Mouse (Mus musculus) liver, embryonic 15.5 days (tissue): Measurements from ENCODE around the gene Vmn1r229. TPM values are rescaled to one million over a fixed set of nuclear protein-coding genes. Genes with fewer than 3 reads are reported as not detected.

Source experiments
- ATAC-seq: fragments of 200-750 bp; cut with Nextera tagmentation; 2 replicates; pipeline ENCODE4 v1.8.0; 2017; ENCODE audit warnings: moderate number of reproducible peaks, mild to moderate bottlenecking, moderate library complexity; ENCODE audit not compliant: insufficient read depth
- H3K27ac ChIP-seq: fragments of 300-500 bp; sonication (generic); replicated peaks from 2 replicates; pipeline ENCODE4 v1.5.1; 2015; ENCODE audit warnings: mild to moderate bottlenecking, inconsistent platforms
- H3K27me3 ChIP-seq: fragments of 300-500 bp; sonication (generic); 2 replicates; pipeline ENCODE4 v1.6.1; 2015; ENCODE audit warnings: mild to moderate bottlenecking, inconsistent platforms
- H3K36me3 ChIP-seq: fragments of 300-500 bp; sonication (generic); replicated peaks from 2 replicates; pipeline ENCODE4 v1.6.1; 2015; ENCODE audit warnings: moderate library complexity, mild to moderate bottlenecking, inconsistent platforms
- H3K4me1 ChIP-seq: fragments of 300-500 bp; sonication (generic); replicated peaks from 2 replicates; pipeline ENCODE4 v1.6.1; 2015; ENCODE audit warnings: inconsistent platforms
- H3K4me2 ChIP-seq: fragments of 300-500 bp; sonication (generic); 2 replicates; pipeline ENCODE4 v1.6.1; 2015; ENCODE audit warnings: moderate library complexity, mild to moderate bottlenecking, inconsistent platforms
- H3K4me3 ChIP-seq: fragments of 300-500 bp; sonication (generic); replicated peaks from 2 replicates; pipeline ENCODE4 v1.5.1; 2015; ENCODE audit warnings: mild to moderate bottlenecking, inconsistent platforms
- H3K9ac ChIP-seq: fragments of 300-500 bp; sonication (generic); 2 replicates; pipeline ENCODE4 v1.6.1; 2015; ENCODE audit warnings: moderate library complexity, mild to moderate bottlenecking, inconsistent platforms
- H3K9me3 ChIP-seq: fragments of 300-500 bp; sonication (generic); replicated peaks from 2 replicates; pipeline ENCODE4 v1.6.1; 2016; ENCODE audit warnings: inconsistent platforms
- WGBS: fragments of 180-500 bp; shearing (Covaris S2); methylation state at CpG from one replicate; pipeline ENCODE4 v1.1.7; 2015; ENCODE audit warnings: mixed read lengths; ENCODE audit not compliant: insufficient replicate concordance; 5-methylcytosine and 5-hydroxymethylcytosine counted together
- polyA plus RNA-seq: library from polyadenylated mRNA; unstranded; fragments of >200 nt; fragmentation: Nextera tagmentation; extraction: Ambion mirVana; gene quantifications from 2 replicates; pipeline ENCODE4 v1.2.1, GENCODE M21; 2015

The Vmn1r229 gene
- not detected in 2 replicates for polyA plus RNA-seq

DNA sequence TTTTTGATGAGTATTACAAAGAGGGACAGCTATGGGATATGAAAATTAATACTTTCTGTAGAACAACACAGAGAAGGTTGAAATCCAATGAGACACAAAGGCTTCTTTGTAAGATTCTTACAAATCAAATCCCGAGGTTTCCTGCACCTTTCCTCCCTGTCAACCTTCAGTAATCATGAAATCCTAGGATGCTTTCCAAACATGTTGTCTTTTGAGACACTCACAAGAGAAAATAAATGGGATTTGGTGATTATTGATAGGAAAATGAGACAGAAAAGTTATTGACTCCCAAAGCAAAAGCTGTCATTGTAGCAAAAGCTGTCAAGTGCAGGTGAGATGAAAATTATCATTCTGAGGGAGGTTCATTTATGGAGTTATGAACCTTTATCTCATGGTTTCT, at the start of gene Vmn1r229:
Vmn1r229 (plus strand) TSS at position 301 of the 400 bp plus-strand sequence.
- no peaks in the 10 kb centered on the region for H3K9me3 ChIP-seq
- H3K4me2 ChIP-seq = no peak within 1 kb of the TSS
- no peaks in the 10 kb centered on the region for H3K27me3 ChIP-seq
- WGBS = 45% methylated on average over 1 of the region's 1 CpGs
- H3K27ac ChIP-seq = no peak within 1 kb of the TSS
- H3K9ac ChIP-seq = no peak within 1 kb of the TSS
- H3K36me3 ChIP-seq = no peaks in the 10 kb centered on the region
- no peaks in the 10 kb centered on the region for H3K4me1 ChIP-seq
- no peak for ATAC-seq
- H3K4me3 ChIP-seq = no peak within 1 kb of the TSS

- Histone ChIP-seq H3K4me1 (no peaks in the 10 kb centered on the region), H3K36me3 (no peaks in the 10 kb centered on the region), H3K27ac (no peak within 1 kb of the TSS), H3K9ac (no peak within 1 kb of the TSS), H3K4me2 (no peak within 1 kb of the TSS), H3K9me3 (no peaks in the 10 kb centered on the region), H3K4me3 (no peak within 1 kb of the TSS), H3K27me3 (no peaks in the 10 kb centered on the region)
- ATAC-seq = no peak
These were observed 25.3 kb upstream of the Vmn1r229 start, which contains the start of gene Vmn1r228 for GRCm38 (mm10) chr17:20786057-20786456. Gene Vmn1r228, minus strand, starts transcription at chr17:20786157.

DNA sequence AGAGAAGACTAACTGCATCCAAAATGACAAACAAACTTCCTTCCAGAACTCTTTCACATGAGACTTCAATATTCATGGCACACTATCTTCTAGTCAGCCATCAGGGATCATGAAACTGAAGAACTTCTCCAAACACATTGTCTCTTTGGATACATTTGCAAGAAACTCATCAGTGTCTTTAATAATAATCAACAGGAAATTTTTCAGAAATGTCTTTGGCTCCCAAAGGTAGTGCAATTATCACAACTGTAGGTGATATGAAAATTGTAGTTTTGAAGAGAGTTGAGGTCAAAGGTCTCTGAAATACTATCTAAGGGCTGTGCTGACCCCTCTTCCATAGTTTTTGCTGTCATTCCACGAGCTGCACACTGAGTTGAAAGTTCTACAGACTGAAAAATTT, 28.8 kb downstream of the Vmn1r229 start, which contains the start of gene Vmn1r230:
Vmn1r230 (plus strand) TSS at position 301 of the 400 bp plus-strand sequence.
- ATAC-seq = no peak
- H3K9ac ChIP-seq = no peak within 1 kb of the TSS
- no peaks in the 10 kb centered on the region for H3K36me3 ChIP-seq
- H3K4me2 ChIP-seq = no peak within 1 kb of the TSS
- no peaks in the 10 kb centered on the region for H3K4me1 ChIP-seq
- H3K27ac ChIP-seq = no peak within 1 kb of the TSS
- no peak within 1 kb of the TSS for H3K4me3 ChIP-seq
- no peaks in the 10 kb centered on the region for H3K9me3 ChIP-seq
- H3K27me3 ChIP-seq = no peaks in the 10 kb centered on the region
- WGBS = 4% methylated on average over 1 of the region's 1 CpGs

Other genes with a start within 250 kb of the Vmn1r229 start
- gene Vmn2r109, start 246.8 kb upstream of the Vmn1r229 start, polyA plus RNA-seq = not detected in 2 replicates
- gene Vmn2r110, start 215.1 kb upstream of the Vmn1r229 start, polyA plus RNA-seq = 0.02 TPM in 1 of 2 replicates, not detected in the other
- gene Fpr-rs3, start 186.7 kb upstream of the Vmn1r229 start, polyA plus RNA-seq = not detected in 2 replicates
- not detected in 2 replicates for gene Vmn1r226, start 128.7 kb upstream of the Vmn1r229 start, polyA plus RNA-seq
- not detected in 2 replicates for gene Vmn1r227, start 81.7 kb upstream of the Vmn1r229 start, polyA plus RNA-seq
- gene Vmn1r228, start 25.4 kb upstream of the Vmn1r229 start, polyA plus RNA-seq = not detected in 2 replicates
- gene Vmn1r230, start 28.9 kb downstream of the Vmn1r229 start, polyA plus RNA-seq = not detected in 2 replicates
- gene Vmn1r231, start 93.5 kb downstream of the Vmn1r229 start, polyA plus RNA-seq = not detected in 2 replicates
- gene Vmn1r232, start 108.2 kb downstream of the Vmn1r229 start, polyA plus RNA-seq = not detected in 2 replicates
- gene Ppp2r1a, start 133.8 kb downstream of the Vmn1r229 start, polyA plus RNA-seq = 92.5 and 97.3 TPM in 2 replicates
- gene Vmn1r233, start 184.9 kb downstream of the Vmn1r229 start, polyA plus RNA-seq = not detected in 2 replicates
- gene Zfp160, start 197.3 kb downstream of the Vmn1r229 start, polyA plus RNA-seq = 3.6 and 4.5 TPM in 2 replicates